Mouse (Mus musculus) heart, embryonic 14.5 days (tissue): Measurements from ENCODE around the gene Adamts7. TPM values are rescaled to one million over a fixed set of nuclear protein-coding genes. Genes with fewer than 3 reads are reported as not detected.

Experiments
- ATAC-seq: fragments of 200-750 bp; cut with Nextera tagmentation; 2 replicates; pipeline ENCODE4 v1.8.0; 2017; ENCODE audit warnings: low read depth, moderate TSS enrichment; ENCODE audit not compliant: insufficient number of reproducible peaks, insufficient read depth, low FRiP score
- H3K27ac ChIP-seq, 2 experiments: fragments of 200-500 bp in 1 of 2; fragments of 300-500 bp in 1 of 2; sonication (generic) in 1 of 2; replicated peaks in 1 of 2; 2 replicates each; pipeline ENCODE4 v1.5.1; 2012 to 2014; ENCODE audit warnings: low read depth in 2 of 2, low read length in 2 of 2, control low read depth in 1 of 2, mild to moderate bottlenecking in 1 of 2, mixed read lengths in 1 of 2; ENCODE audit not compliant: control insufficient read depth in 1 of 2, insufficient read depth in 1 of 2
- H3K27me3 ChIP-seq: fragments of 300-500 bp; sonication (generic); 2 replicates; pipeline ENCODE4 v1.6.1; 2014; ENCODE audit warnings: mild to moderate bottlenecking, low read length, control low read depth; ENCODE audit not compliant: control insufficient read depth, insufficient read depth
- H3K36me3 ChIP-seq: fragments of 300-500 bp; sonication (generic); 2 replicates; pipeline ENCODE4 v1.6.1; 2014; ENCODE audit warnings: mild to moderate bottlenecking, control low read depth, low read length, mixed read lengths; ENCODE audit not compliant: control insufficient read depth, insufficient read depth
- H3K4me1 ChIP-seq, 2 experiments: fragments of 200-500 bp in 1 of 2; fragments of 300-500 bp in 1 of 2; sonication (generic) in 1 of 2; 2 replicates each; pipeline ENCODE4 v1.6.1; 2012 to 2014; ENCODE audit warnings: low read length in 2 of 2, control low read depth in 1 of 2, mixed read lengths in 1 of 2; ENCODE audit not compliant: control insufficient read depth in 2 of 2, insufficient read depth in 2 of 2
- H3K4me2 ChIP-seq: fragments of 300-500 bp; sonication (generic); 2 replicates; pipeline ENCODE4 v1.6.1; 2014; ENCODE audit warnings: mild to moderate bottlenecking, low read length
- H3K4me3 ChIP-seq, 2 experiments: fragments of 200-500 bp in 1 of 2; fragments of 300-500 bp in 1 of 2; sonication (generic) in 1 of 2; 2 replicates each; pipeline ENCODE4 v1.5.1; 2012 to 2014; ENCODE audit warnings: low read length in 2 of 2, mild to moderate bottlenecking in 2 of 2, control low read depth in 1 of 2, low read depth in 1 of 2, moderate library complexity in 1 of 2; ENCODE audit not compliant: control insufficient read depth in 1 of 2, insufficient read depth in 1 of 2
- H3K9ac ChIP-seq: fragments of 300-500 bp; sonication (generic); 2 replicates; pipeline ENCODE4 v1.6.1; 2014; ENCODE audit warnings: mild to moderate bottlenecking, low read length
- H3K9me3 ChIP-seq: fragments of 300-500 bp; sonication (generic); 2 replicates; pipeline ENCODE4 v1.6.1; 2016; ENCODE audit warnings: low read length, control low read depth; ENCODE audit not compliant: control insufficient read depth
- WGBS: fragments of 180-500 bp; shearing (Covaris S2); extraction: QIAGEN DNeasy Blood & Tissue Kit; methylation state at CpG from one replicate; pipeline ENCODE4 v1.1.7; 2014; 5-methylcytosine and 5-hydroxymethylcytosine counted together
- polyA plus RNA-seq: library from polyadenylated mRNA; unstranded; fragments of >200 nt; fragmentation: Nextera tagmentation; extraction: Ambion mirVana; gene quantifications from 2 replicates; pipeline ENCODE4 v1.2.1, GENCODE M21; 2014

Gene Adamts7
- polyA plus RNA-seq, 1 experiment from 2014 or later = 8.8 TPM

- Histone ChIP-seq H3K4me3 (no peak overlapping the region), H3K4me1 (peaks cover 22 to 25% of the 10 kb centered on the region in 2 experiments), H3K9ac (no peak overlapping the region), H3K9me3 (no peaks in the 10 kb centered on the region), H3K27me3 (no peaks in the 10 kb centered on the region), H3K4me2 (no peak overlapping the region), H3K36me3 (no peaks in the 10 kb centered on the region), H3K27ac (0 out of 4 replicates have a peak overlapping the region, but pooled peaks of 1 of the 2 experiments have one; percentile 15)
- ATAC-seq = no peak
- WGBS = 49% methylated on average over 6 of the region's 6 CpGs
These were observed 93.1 kb downstream of the Adamts7 start for GRCm38 (mm10) chr9:90255844-90256405.

DNA sequence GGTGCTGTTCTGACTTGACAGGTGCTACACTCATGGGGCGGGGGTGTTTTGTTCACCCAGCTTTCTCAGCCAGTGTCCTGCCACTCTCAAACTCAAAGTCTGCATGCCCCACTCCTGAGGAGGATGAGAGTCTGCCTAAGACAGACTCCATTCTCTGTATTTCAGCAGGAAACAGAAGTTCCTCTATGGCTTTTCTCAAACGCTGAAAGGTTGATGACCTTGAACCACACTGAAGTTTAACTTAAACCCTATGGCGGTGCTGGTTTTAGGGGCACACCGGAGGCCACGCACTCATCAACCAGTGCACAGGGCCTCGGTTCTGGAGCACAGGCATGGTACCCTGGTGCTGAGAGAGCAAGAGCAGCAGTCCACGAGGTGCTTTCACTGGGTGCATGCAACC lies 94.4 kb downstream of the Adamts7 start:
- H3K27ac ChIP-seq = no peak overlapping the region
- no peak for ATAC-seq
- no peak overlapping the region for H3K4me3 ChIP-seq
- 54% methylated on average over 7 of the region's 7 CpGs for WGBS
- no peak overlapping the region for H3K9ac ChIP-seq
- no peaks in the 10 kb centered on the region for H3K36me3 ChIP-seq
- H3K27me3 ChIP-seq = no peaks in the 10 kb centered on the region
- no peaks in the 10 kb centered on the region for H3K9me3 ChIP-seq
- H3K4me2 ChIP-seq = no peak overlapping the region
- H3K4me1 ChIP-seq = peaks cover 25 to 29% of the 10 kb centered on the region in 2 experiments

Other genes starting within 250 kb of the Adamts7 start
- gene Ctsh, start 108.9 kb upstream of the Adamts7 start, polyA plus RNA-seq = 56.6 and 61.1 TPM in 2 replicates
- gene Morf4l1, start 48.3 kb upstream of the Adamts7 start, polyA plus RNA-seq = 314 and 344 TPM in 2 replicates
- 5.3 and 7.1 TPM in 2 replicates for gene Tbc1d2b, start 107.7 kb downstream of the Adamts7 start, polyA plus RNA-seq